Mouse (Mus musculus): ENCODE data around the gene F9. TPM values are rescaled to one million over a fixed set of nuclear protein-coding genes. Genes with fewer than 3 reads are reported as not detected.
"Not testable (repeated sequence)": the region's sequence is repeated elsewhere in the genome, so short reads cannot be mapped to it uniquely, and the experiment has no call there.

F9 gene
- not detected for polyA plus RNA-seq (2021)

- POLR2A ChIA-PET, result no interaction called here
- ATAC-seq (no peak), DNase-seq (ENCODE audit: low read depth, low spot score) (no peak)
- CTCF ChIA-PET, result no interaction called here
- no peak for TF ChIP-seq CTCF (IDR thresholded peaks at IDR 0.05)
- H3K27me3 ChIP-seq, result peaks cover 28% of the 10 kb centered on the region
- in situ Hi-C loops (cut with MboI; ENCODE audit: low pct_unique_long_range_greater_than_20kb), result no loop called here
Measured at GRCm38 (mm10) chrX:59999221-60000083, at the start of gene F9. Gene F9, plus strand, starts transcription at chrX:59999464.

DNA sequence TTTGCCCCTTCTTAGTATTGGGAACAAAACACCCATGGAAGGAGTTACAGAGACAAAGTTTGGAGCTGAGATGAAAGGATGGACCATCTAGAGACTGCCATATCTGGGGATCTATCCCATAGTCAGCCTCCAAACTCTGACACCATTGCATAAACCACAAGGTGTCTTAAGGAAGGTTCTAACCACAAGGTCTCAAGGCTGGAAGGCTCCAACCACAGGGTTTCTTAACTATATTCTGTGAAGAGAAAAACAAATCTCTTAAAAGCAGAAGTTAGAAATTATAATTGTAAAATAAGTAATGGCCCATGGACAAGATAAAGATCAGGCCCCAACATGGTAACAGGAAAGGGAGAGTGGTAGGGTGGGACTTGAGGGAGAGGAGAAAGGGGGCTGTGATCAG, 29.5 kb upstream of the F9 start:
- DNase-seq (ENCODE audit: low read depth, low spot score); H3K27me3 ChIP-seq; ATAC-seq: not testable (repeated sequence)

DNA sequence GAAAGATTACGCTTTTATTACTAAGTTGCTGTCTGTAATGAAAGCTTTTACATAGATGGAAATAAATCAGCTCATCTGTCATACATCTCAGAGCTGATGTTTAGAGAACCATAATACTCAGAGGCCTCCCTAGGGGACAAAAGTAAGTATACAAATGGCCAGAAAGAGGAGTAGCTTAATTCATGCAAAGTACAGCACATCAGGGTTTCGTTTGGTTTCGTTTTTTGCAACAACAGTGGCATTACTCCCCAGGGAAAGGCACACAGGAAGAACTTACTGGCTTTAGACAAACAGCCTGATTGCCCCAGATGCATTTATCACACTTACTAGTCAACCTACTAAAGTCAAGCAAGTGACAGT, 800 bp downstream of the F9 start:
- peaks cover 30% of the 10 kb centered on the region for H3K27me3 ChIP-seq
- ATAC-seq (no peak), DNase-seq (ENCODE audit: low read depth, low spot score) (no peak)
- TF ChIP-seq CTCF (IDR thresholded peaks at IDR 0.05), result no peak
- ChIA-PET POLR2A (no interaction called here), CTCF (no interaction called here)
- in situ Hi-C loops (cut with MboI; ENCODE audit: low pct_unique_long_range_greater_than_20kb), result no loop called here

More for the DNA sequence above, 29.5 kb upstream of the F9 start:
- CTCF ChIA-PET; in situ Hi-C loops (cut with MboI; ENCODE audit: low pct_unique_long_range_greater_than_20kb); POLR2A ChIA-PET: not testable (repeated sequence)

DNA sequence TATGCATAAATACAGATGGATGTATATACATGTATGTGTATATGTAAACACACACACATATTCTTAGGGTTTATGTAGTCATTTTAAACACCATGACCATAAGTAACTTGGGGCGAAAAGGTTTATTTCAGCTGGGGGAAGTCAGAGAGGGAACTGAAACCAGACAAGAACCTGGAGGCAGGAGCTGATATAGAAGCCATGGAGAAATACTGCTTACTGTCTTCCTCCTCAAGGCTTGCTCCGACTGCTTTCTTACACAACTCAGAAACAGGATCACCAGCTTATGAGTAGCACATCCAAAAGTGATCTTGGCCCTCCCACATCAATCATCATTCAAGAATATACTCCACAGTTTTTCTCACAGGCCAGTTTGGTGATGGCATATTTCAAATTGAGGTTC, 2.2 kb downstream of the F9 start:
- peaks cover 38% of the 10 kb centered on the region for H3K27me3 ChIP-seq
- in situ Hi-C loops (cut with MboI; ENCODE audit: low pct_unique_long_range_greater_than_20kb), result no loop called here
- no peak for TF ChIP-seq CTCF (IDR thresholded peaks at IDR 0.05)
- DNase-seq (ENCODE audit: low read depth, low spot score) (no peak), ATAC-seq (no peak)
- POLR2A ChIA-PET, result no interaction called here
- CTCF ChIA-PET, result no interaction called here

DNA sequence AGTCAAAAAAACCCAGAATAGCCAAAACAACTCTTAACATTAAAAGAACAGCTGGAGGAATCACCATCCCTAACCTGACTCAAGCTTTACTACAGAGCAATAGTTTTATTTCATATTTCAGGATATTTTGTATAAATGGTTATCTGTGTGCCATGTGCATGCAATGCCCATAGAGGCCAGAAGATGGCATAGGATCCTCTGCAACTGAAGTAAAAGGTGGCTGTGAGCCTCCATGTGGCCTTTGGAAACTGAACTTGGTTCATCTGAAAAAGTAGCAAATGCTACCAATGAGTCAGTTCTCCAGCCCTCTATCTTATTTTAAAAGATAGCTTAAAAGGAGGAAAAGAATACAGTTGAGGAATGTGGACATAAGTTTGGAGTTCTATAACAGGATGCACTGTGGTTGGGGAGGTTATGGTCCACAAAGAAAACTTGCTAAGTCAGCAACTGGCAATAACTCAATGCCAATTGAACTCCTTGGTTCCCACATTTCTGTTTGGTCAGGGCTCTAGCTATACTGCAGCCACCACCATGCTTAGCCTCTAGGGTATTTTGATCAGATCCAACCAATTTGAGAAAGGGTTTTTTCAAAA, 13.9 kb downstream of the F9 start:
- ATAC-seq, result no peak
- in situ Hi-C loops (cut with MboI; ENCODE audit: low pct_unique_long_range_greater_than_20kb), result loop anchor here (10.0 kb wide), 1 partner anchor 392 kb away; no protein-coding TSS in a partner anchor
- TF ChIP-seq CTCF (IDR thresholded peaks at IDR 0.05), result peak; percentile 64
- DNase-seq (ENCODE audit: low read depth, low spot score), result no peak
- peaks cover 45% of the 10 kb centered on the region for H3K27me3 ChIP-seq
- ChIA-PET CTCF (interaction anchor here (1.6 kb wide), 1 partner anchor 18 kb away, joined by 5 read pairs; no protein-coding TSS in a partner anchor), POLR2A (no interaction called here)

GRCm38 (mm10) chrX:60014588-60014987, 15.3 kb downstream of the F9 start:
- no peak for DNase-seq (ENCODE audit: low read depth, low spot score)
- POLR2A ChIA-PET, result no interaction called here
- in situ Hi-C loops (cut with MboI; ENCODE audit: low pct_unique_long_range_greater_than_20kb), result loop anchor here (10.0 kb wide), 1 partner anchor 390 kb away; no protein-coding TSS in a partner anchor
- TF ChIP-seq CTCF (IDR thresholded peaks at IDR 0.05), result no peak
- H3K27me3 ChIP-seq, result peaks cover 39% of the 10 kb centered on the region
- CTCF ChIA-PET, result no interaction called here
- ATAC-seq, result no peak

DNA sequence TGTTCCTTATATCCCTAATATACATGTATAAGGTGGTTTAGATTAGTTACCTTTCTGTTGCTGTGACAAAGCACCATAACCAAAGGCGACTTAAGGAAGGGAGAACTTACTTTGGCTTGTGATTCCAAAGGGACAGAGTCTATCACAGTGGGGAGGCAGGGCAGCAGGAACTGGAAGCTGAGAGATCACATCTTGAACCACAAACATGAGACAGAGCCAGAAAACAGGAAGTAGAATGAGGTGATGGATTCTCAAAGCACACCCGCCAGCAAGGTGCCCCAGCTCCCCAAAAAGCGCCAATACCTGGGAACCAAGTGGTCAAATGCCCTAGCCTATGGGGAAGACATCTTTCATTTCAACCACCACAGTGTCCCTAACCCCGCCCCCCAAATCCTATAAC, 21.7 kb downstream of the F9 start:
- CTCF ChIA-PET, result no interaction called here
- no peak for ATAC-seq
- H3K27me3 ChIP-seq, result peaks cover 48% of the 10 kb centered on the region
- POLR2A ChIA-PET, result no interaction called here
- in situ Hi-C loops (cut with MboI; ENCODE audit: low pct_unique_long_range_greater_than_20kb), result loop anchor here (10.0 kb wide), 1 partner anchor 826 kb away; no protein-coding TSS in a partner anchor
- DNase-seq (ENCODE audit: low read depth, low spot score), result no peak
- TF ChIP-seq CTCF (IDR thresholded peaks at IDR 0.05), result no peak

- no peak for TF ChIP-seq CTCF (IDR thresholded peaks at IDR 0.05)
- in situ Hi-C loops (cut with MboI; ENCODE audit: low pct_unique_long_range_greater_than_20kb), result loop anchor here (10.0 kb wide), 1 partner anchor 827 kb away; no protein-coding TSS in a partner anchor
- no peak for ATAC-seq
- CTCF ChIA-PET, result no interaction called here
- peaks cover 45% of the 10 kb centered on the region for H3K27me3 ChIP-seq
- POLR2A ChIA-PET, result no interaction called here
- DNase-seq (ENCODE audit: low read depth, low spot score), result no peak
Measured at GRCm38 (mm10) chrX:60021595-60021994, 22.3 kb downstream of the F9 start.

DNA sequence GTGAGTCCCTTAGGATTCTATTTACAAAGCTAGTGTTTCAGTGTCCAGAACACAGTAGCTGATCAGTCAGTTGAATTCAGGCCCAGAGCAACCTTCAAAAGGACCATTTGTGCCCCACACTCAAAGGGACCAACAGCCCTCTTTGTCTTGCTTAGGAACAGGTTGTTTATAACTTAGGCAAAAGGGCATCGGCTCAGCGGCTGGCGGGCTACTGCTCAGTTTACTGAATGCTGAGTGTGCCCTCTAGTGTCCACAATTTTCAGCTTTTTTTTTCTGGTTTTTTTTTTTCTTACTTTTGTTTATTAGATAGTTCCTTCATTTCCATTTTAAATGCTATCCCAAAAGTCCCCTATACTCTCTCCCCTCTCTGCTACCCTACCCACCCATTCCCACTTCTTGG, 27.4 kb downstream of the F9 start:
- TF ChIP-seq CTCF (IDR thresholded peaks at IDR 0.05), result peak; percentile 54
- POLR2A ChIA-PET, result interaction anchor here (0.7 kb wide), 1 partner anchor 608 kb away, joined by 3 read pairs; no protein-coding TSS in a partner anchor
- CTCF ChIA-PET, result no interaction called here
- peaks cover 46% of the 10 kb centered on the region for H3K27me3 ChIP-seq
- in situ Hi-C loops (cut with MboI; ENCODE audit: low pct_unique_long_range_greater_than_20kb), result loop anchor here (10.0 kb wide), 1 partner anchor 832 kb away; no protein-coding TSS in a partner anchor
- ATAC-seq (no peak), DNase-seq (ENCODE audit: low read depth, low spot score) (no peak)

DNA sequence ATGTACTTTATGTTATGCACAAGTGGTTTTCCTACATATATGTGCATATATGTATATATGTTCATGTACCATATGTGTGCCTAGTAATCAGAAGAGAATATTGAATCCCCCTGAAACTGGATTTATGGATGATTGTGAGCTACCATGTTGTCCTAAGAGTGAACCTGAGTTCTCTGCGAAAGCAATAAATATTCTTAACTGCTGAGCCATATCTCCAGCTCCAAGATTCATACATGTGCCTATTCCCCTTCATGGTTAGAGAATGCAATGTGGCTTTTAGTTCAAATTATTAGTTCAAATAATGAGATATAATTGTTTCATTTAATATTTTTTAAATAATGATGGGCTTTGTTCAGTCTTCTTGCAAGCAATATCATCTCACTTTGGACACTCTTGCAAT, 55.5 kb downstream of the F9 start:
- in situ Hi-C loops (cut with MboI; ENCODE audit: low pct_unique_long_range_greater_than_20kb), result no loop called here
- H3K27me3 ChIP-seq, result peaks cover 37% of the 10 kb centered on the region
- TF ChIP-seq CTCF (IDR thresholded peaks at IDR 0.05), result no peak
- DNase-seq (ENCODE audit: low read depth, low spot score), result no peak
- no peak for ATAC-seq
- CTCF ChIA-PET, result no interaction called here
- POLR2A ChIA-PET, result no interaction called here

DNA sequence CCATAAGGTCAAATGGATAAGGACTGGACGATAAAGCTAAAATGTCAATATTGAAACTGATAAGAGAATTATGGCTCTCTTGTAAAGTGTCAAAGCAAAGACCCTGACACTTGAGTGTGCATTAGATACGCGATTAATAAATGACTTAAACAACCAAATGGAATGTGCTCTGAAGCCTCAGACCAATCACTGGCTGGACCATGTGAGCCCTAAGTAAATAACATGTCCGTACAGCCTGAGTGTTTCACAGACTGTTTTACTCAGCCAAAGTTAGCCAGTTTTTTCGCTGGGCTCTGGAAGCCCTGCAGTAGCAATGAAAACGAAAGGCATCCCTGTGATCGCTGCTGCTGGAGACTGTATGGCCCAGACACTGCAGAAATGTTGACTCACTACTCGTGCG, 55.9 kb downstream of the F9 start:
- DNase-seq (ENCODE audit: low read depth, low spot score) (no peak), ATAC-seq (no peak)
- H3K27me3 ChIP-seq, result peaks cover 37% of the 10 kb centered on the region
- in situ Hi-C loops (cut with MboI; ENCODE audit: low pct_unique_long_range_greater_than_20kb), result no loop called here
- ChIA-PET POLR2A (no interaction called here), CTCF (no interaction called here)
- no peak for TF ChIP-seq CTCF (IDR thresholded peaks at IDR 0.05)

Data from Patski (cell line).